Comparison of ENCODE assay signal across 7 mouse cellular contexts in the genomic region with DNA sequence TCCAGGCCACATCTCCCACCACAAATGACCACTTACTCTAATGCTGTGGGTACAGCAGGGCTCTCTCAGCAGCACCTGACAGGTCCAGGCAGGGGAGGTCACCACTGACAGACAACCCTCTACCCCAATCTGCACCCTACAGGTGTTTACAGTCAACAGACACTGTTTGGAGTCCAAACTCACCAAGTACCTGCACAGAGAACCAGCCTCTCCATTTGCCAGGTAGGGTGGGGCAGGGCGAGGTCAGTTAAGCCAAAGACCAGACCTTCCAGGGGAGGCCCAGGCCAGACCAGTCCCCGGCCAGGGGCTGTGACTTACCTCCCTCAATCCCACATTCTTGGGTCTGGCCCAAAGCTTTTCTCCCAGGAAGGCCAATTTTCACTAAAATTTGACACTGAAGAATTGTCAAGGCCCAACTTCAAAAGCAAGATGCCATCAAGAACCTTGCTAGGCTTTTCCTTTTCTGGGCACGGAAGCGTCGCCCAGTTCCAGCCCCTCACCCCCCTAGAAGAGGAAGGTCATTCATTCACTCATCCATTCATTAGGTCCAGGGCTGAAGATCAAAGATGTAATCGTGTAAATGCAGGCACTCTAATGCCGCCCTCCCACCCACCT. TPM values are rescaled to one million over a fixed set of nuclear protein-coding genes. Genes with fewer than 3 reads are reported as not detected.
DNase-seq lines count a peak whose midpoint lies in the region; ATAC-seq and TF ChIP-seq lines count a peak whose summit lies in the region.

No protein-coding gene starts in this region.

- peak overlapping the region; percentile 94 for H3K4me3 ChIP-seq in neural tube, embryonic 11.5 days (ENCODE audit: low read depth, low read length)
- H3K4me3 ChIP-seq in forebrain, embryonic 13.5 days, result peak overlapping the region; percentile 91
- peak overlapping the region; percentile 60 for H3K4me3 ChIP-seq in limb, embryonic 14.5 days (replicated peaks; ENCODE audit: low read length)
- peak overlapping the region; percentile 97 for H3K4me3 ChIP-seq in stomach, embryonic 16.5 days (replicated peaks; ENCODE audit: low read length)

- no peak overlapping the region; the same call in 1 of the 2 replicates for H3K27ac ChIP-seq in neural tube, embryonic 11.5 days (ENCODE audit: low read depth, low read length)
- peak overlapping the region; percentile 97 for H3K27ac ChIP-seq in forebrain, embryonic 13.5 days
- H3K27ac ChIP-seq in limb, embryonic 14.5 days (replicated peaks; ENCODE audit: low read depth, low read length), result no peak overlapping the region
- H3K27ac ChIP-seq in stomach, embryonic 16.5 days (ENCODE audit: low read length), result peak overlapping the region; percentile 97

- no peak for ATAC-seq in neural tube, embryonic 11.5 days (ENCODE audit: insufficient read depth, low FRiP score, low TSS enrichment)
- ATAC-seq in forebrain, embryonic 13.5 days, result no peak
- no peak for ATAC-seq in limb, embryonic 14.5 days (ENCODE audit: low FRiP score, low read depth)
- ATAC-seq in stomach, embryonic 16.5 days (ENCODE audit: insufficient read depth, low FRiP score), result no peak

- no peaks in the 10 kb centered on the region; the same call in none of the 2 replicates for H3K36me3 ChIP-seq in neural tube, embryonic 11.5 days (ENCODE audit: control insufficient read depth, insufficient read depth, low read length)
- H3K36me3 ChIP-seq in forebrain, embryonic 13.5 days (ENCODE audit: poor library complexity, severe bottlenecking), result peaks cover 30% of the 10 kb centered on the region
- H3K36me3 ChIP-seq in limb, embryonic 14.5 days (ENCODE audit: control insufficient read depth, insufficient read depth, low read length), result peaks cover 24% of the 10 kb centered on the region
- H3K36me3 ChIP-seq in stomach, embryonic 16.5 days (ENCODE audit: control insufficient read depth, insufficient read depth, low read length), result no peaks in the 10 kb centered on the region

- WGBS in neural tube, embryonic 11.5 days, result 64% methylated on average over 7 of the region's 7 CpGs
- WGBS in forebrain, embryonic 13.5 days, result 60% methylated on average over 7 of the region's 7 CpGs
- 52% methylated on average over 7 of the region's 7 CpGs for WGBS in limb, embryonic 14.5 days
- WGBS in stomach, embryonic 16.5 days, result 42% methylated on average over 7 of the region's 7 CpGs

- no peak for TF ChIP-seq POLR2A in limb, embryonic 14.5 days (IDR thresholded peaks at IDR 0.05; ENCODE audit: borderline replicate concordance, extremely low read depth, insufficient read depth, insufficient read length)

- no peaks in the 10 kb centered on the region for H3K9me3 ChIP-seq in neural tube, embryonic 11.5 days (ENCODE audit: control insufficient read depth, low read length)
- no peaks in the 10 kb centered on the region for H3K9me3 ChIP-seq in forebrain, embryonic 13.5 days (replicated peaks)
- H3K9me3 ChIP-seq in limb, embryonic 14.5 days (ENCODE audit: control insufficient read depth, low read length), result no peaks in the 10 kb centered on the region
- no peaks in the 10 kb centered on the region for H3K9me3 ChIP-seq in stomach, embryonic 16.5 days (replicated peaks; ENCODE audit: control insufficient read depth, low read length)

- peaks cover 9% of the 10 kb centered on the region for H3K4me1 ChIP-seq in neural tube, embryonic 11.5 days (ENCODE audit: control insufficient read depth, insufficient read depth, low read length)
- H3K4me1 ChIP-seq in forebrain, embryonic 13.5 days, result peaks cover 28% of the 10 kb centered on the region
- H3K4me1 ChIP-seq in limb, embryonic 14.5 days (ENCODE audit: control insufficient read depth, insufficient read depth, low read length), result peaks cover 15% of the 10 kb centered on the region
- H3K4me1 ChIP-seq in stomach, embryonic 16.5 days (ENCODE audit: control insufficient read depth, insufficient read depth, low read length), result peaks cover 26% of the 10 kb centered on the region

- H3K4me2 ChIP-seq in neural tube, embryonic 11.5 days (ENCODE audit: low read depth), result peak overlapping the region; percentile 84
- H3K4me2 ChIP-seq in forebrain, embryonic 13.5 days, result peak overlapping the region; percentile 93
- H3K4me2 ChIP-seq in limb, embryonic 14.5 days (replicated peaks; ENCODE audit: low read depth, low read length, severe bottlenecking), result peak overlapping the region; percentile 70
- H3K4me2 ChIP-seq in stomach, embryonic 16.5 days (ENCODE audit: low read depth, low read length), result peak overlapping the region; percentile 77

- no peaks in the 10 kb centered on the region for H3K27me3 ChIP-seq in neural tube, embryonic 11.5 days (ENCODE audit: control insufficient read depth, insufficient read depth, low read length)
- H3K27me3 ChIP-seq in forebrain, embryonic 13.5 days, result no peaks in the 10 kb centered on the region
- no peaks in the 10 kb centered on the region for H3K27me3 ChIP-seq in limb, embryonic 14.5 days (ENCODE audit: control insufficient read depth, insufficient read depth, low read length)
- no peaks in the 10 kb centered on the region for H3K27me3 ChIP-seq in stomach, embryonic 16.5 days (ENCODE audit: control insufficient read depth, insufficient read depth, low read length)

- no peak for DNase-seq in neural tube, embryonic 11.5 days (ENCODE audit: low spot score)
- DNase-seq in neural tube, embryonic 10.5 days (ENCODE audit: extremely low spot score, low spot score), result no peak
- no peak for DNase-seq in limb, embryonic 14.5 days (ENCODE audit: low spot score)
- no peak for DNase-seq in retina, embryonic 14.5 days (ENCODE audit: low spot score)
- no peak for DNase-seq in ovary, postnatal 14 days (ENCODE audit: low spot score)

- peak overlapping the region; percentile 61 for H3K9ac ChIP-seq in neural tube, embryonic 11.5 days (ENCODE audit: low read length)
- peak overlapping the region; percentile 91 for H3K9ac ChIP-seq in forebrain, embryonic 13.5 days
- H3K9ac ChIP-seq in limb, embryonic 14.5 days (ENCODE audit: low read depth, low read length, severe bottlenecking), result peak overlapping the region; percentile 90
- peak overlapping the region; percentile 96 for H3K9ac ChIP-seq in stomach, embryonic 16.5 days (ENCODE audit: low read length)

RNA-seq across cellular contexts. Expression of gene Atp6v0c, which starts 1.5 kb away (rescaled TPM):
- polyA plus RNA-seq in neural tube, embryonic 11.5 days (2014; fragmentation: Nextera tagmentation; extraction: Ambion mirVana), result 555 and 574 TPM in 2 replicates
- polyA plus RNA-seq in forebrain, embryonic 13.5 days (2015; fragmentation: Nextera tagmentation; extraction: Ambion mirVana), result 602 and 648 TPM in 2 replicates
- polyA plus RNA-seq in limb, embryonic 14.5 days (2012; rRNA removed), result 487 and 720 TPM in 2 replicates
- polyA plus RNA-seq in limb, embryonic 14.5 days (2014; fragmentation: Nextera tagmentation; extraction: Ambion mirVana), result 511 and 522 TPM in 2 replicates
- polyA plus RNA-seq in stomach, embryonic 16.5 days (2015; fragmentation: Nextera tagmentation; extraction: Ambion mirVana), result 504 and 564 TPM in 2 replicates

RNA-seq across cellular contexts. Expression of gene Amdhd2, which starts 4.4 kb away (rescaled TPM):
- 27.3 and 36.2 TPM in 2 replicates for polyA plus RNA-seq in neural tube, embryonic 11.5 days (2014; fragmentation: Nextera tagmentation; extraction: Ambion mirVana)
- polyA plus RNA-seq in forebrain, embryonic 13.5 days (2015; fragmentation: Nextera tagmentation; extraction: Ambion mirVana), result 30.1 and 31.8 TPM in 2 replicates
- 31.2 and 39.6 TPM in 2 replicates for polyA plus RNA-seq in limb, embryonic 14.5 days (2012; rRNA removed)
- 27.4 and 32.6 TPM in 2 replicates for polyA plus RNA-seq in limb, embryonic 14.5 days (2014; fragmentation: Nextera tagmentation; extraction: Ambion mirVana)
- polyA plus RNA-seq in stomach, embryonic 16.5 days (2015; fragmentation: Nextera tagmentation; extraction: Ambion mirVana), result 26.1 and 27.0 TPM in 2 replicates

RNA-seq across cellular contexts. Expression of gene Pdpk1, which starts 17.3 kb away (rescaled TPM):
- polyA plus RNA-seq in neural tube, embryonic 11.5 days (2014; fragmentation: Nextera tagmentation; extraction: Ambion mirVana), result 44.6 and 44.9 TPM in 2 replicates
- 49.7 and 54.1 TPM in 2 replicates for polyA plus RNA-seq in forebrain, embryonic 13.5 days (2015; fragmentation: Nextera tagmentation; extraction: Ambion mirVana)
- 18.7 and 21.6 TPM in 2 replicates for polyA plus RNA-seq in limb, embryonic 14.5 days (2012; rRNA removed)
- 36.7 and 39.9 TPM in 2 replicates for polyA plus RNA-seq in limb, embryonic 14.5 days (2014; fragmentation: Nextera tagmentation; extraction: Ambion mirVana)
- polyA plus RNA-seq in stomach, embryonic 16.5 days (2015; fragmentation: Nextera tagmentation; extraction: Ambion mirVana), result 36.6 and 38.6 TPM in 2 replicates

RNA-seq across cellular contexts. Expression of gene Tbc1d24, which starts 37.4 kb away (rescaled TPM):
- polyA plus RNA-seq in neural tube, embryonic 11.5 days (2014; fragmentation: Nextera tagmentation; extraction: Ambion mirVana), result 7.9 and 8.7 TPM in 2 replicates
- polyA plus RNA-seq in forebrain, embryonic 13.5 days (2015; fragmentation: Nextera tagmentation; extraction: Ambion mirVana), result 10.6 and 12.2 TPM in 2 replicates
- polyA plus RNA-seq in limb, embryonic 14.5 days (2012; rRNA removed), result 31.9 and 52.5 TPM in 2 replicates
- polyA plus RNA-seq in limb, embryonic 14.5 days (2014; fragmentation: Nextera tagmentation; extraction: Ambion mirVana), result 6.3 and 8.0 TPM in 2 replicates
- polyA plus RNA-seq in stomach, embryonic 16.5 days (2015; fragmentation: Nextera tagmentation; extraction: Ambion mirVana), result 3.6 and 5.4 TPM in 2 replicates

RNA-seq across cellular contexts. Expression of gene Ntn3, which starts 41.3 kb away (rescaled TPM):
- 4.0 and 4.7 TPM in 2 replicates for polyA plus RNA-seq in neural tube, embryonic 11.5 days (2014; fragmentation: Nextera tagmentation; extraction: Ambion mirVana)
- 2.4 and 2.9 TPM in 2 replicates for polyA plus RNA-seq in forebrain, embryonic 13.5 days (2015; fragmentation: Nextera tagmentation; extraction: Ambion mirVana)
- 32.6 and 42.5 TPM in 2 replicates for polyA plus RNA-seq in limb, embryonic 14.5 days (2012; rRNA removed)
- 14.5 and 19.8 TPM in 2 replicates for polyA plus RNA-seq in limb, embryonic 14.5 days (2014; fragmentation: Nextera tagmentation; extraction: Ambion mirVana)
- 4.0 and 5.4 TPM in 2 replicates for polyA plus RNA-seq in stomach, embryonic 16.5 days (2015; fragmentation: Nextera tagmentation; extraction: Ambion mirVana)

Comparison
In these comparisons a context has a peak if more than half of its experiments do, and no peak if none do; other contexts are left out.
1. H3K27ac ChIP-seq: peak in forebrain, embryonic 13.5 days (single experiment) and stomach, embryonic 16.5 days (single experiment); none in neural tube, embryonic 11.5 days (single experiment) and limb, embryonic 14.5 days (single experiment).
2. Peak in every context shown above with its lines, with median percentiles within 50 percentile points of each other: H3K4me2 ChIP-seq, H3K4me3 ChIP-seq and H3K9ac ChIP-seq.